Mouse (Mus musculus) megakaryocyte, embryonic 14.5 days (primary cell): ENCODE results near the gene Nosip.

Experiments used
- FLI1 ChIP-seq: IDR thresholded peaks from 2 replicates; pipeline ENCODE4 v1.6.1; 2012; ENCODE audit warnings: low read length, inconsistent platforms, mixed read lengths
- GATA1 ChIP-seq: IDR thresholded peaks from 3 replicates; pipeline ENCODE4 v1.6.1; 2012; ENCODE audit warnings: mixed read lengths, low read length, inconsistent platforms, borderline replicate concordance

DNA sequence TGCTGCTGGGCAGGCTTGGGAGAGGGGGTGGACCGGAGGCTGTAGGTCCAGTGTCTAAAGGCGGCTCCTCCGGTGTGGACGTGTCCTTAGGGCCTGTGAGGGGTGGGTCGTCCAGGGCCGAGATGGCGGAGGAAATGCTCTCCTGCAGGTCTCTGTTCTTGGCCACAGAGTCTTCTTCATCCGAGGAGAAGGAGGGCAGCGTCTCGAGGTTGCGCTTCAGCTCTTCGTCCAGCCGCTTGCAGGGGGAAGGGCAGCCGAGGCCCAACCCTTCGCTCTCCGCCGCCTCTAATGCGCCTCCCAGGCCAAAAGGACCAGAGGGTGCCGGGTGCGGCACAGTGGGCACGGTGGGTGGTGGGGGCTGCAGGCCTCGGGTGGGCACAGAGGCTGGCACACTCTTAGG, 16.5 kb upstream of the Nosip start:
- TF ChIP-seq GATA1 (no peak), FLI1 (no peak)
